Mouse (Mus musculus): Measurements from ENCODE around the gene Spata31d1d.

Spata31d1d gene

DNA sequence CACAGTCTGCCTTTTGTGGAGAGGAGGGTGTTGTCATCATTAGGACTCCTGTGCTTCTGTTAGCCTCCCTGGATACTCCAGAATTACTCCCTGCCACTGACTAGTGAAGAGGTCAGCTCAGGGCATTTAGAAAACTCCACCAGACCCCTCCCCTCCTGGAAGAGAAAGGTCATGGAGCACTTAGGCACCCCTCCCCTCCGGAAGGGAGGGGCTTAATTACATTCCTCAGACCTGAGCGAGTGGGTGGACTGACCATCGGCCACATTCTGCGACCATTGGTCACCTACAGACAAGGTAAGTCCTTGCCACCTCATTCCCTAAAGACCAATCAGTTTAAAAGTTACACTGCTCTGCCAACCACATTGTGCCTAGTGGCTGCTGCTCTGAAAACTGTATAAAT, 52.2 kb downstream of the Spata31d1d start:
- in situ Hi-C loops (cut with MboI) = no loop called here

DNA sequence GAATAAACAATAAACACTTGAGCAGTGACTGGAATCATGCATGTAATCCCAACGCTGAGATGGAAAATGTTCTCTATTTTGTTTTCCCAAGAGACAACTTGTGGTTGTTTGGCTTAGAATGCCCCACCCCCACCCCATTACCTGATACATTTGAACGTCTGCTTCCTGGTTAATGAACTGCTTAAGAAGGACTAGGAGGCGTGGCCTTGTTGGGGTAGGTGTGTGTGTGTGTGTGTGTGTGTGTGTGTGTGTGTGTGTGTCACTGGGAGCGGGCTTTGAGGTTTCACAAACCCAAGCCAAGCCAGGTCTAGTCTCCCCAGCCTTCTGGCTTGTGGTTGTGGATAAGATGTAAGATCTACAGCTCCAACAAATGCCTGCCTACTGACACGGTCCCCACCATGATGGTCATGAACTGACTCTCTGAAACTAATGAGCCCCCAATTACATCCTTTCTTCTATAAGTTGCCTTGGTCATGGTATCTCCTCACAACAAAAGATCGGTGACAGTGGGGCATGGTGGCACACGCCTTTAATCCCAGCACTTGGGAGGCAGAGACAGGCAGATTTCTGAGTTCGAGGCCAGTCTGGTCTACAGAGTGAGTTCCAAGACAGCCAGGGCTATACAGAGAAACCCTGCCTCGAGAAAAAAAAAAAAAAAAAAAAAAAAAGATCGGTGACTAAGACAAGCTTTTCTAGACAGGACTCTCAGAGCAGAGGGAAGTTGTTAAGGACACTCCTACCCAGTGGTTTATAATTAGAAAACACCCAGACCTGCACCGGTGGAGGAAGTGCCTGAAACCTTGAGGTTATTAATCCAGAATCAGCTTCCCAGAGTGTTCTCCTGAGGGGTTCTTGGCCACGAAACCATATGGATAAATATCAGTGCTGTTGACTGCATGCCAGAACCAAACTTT, 55.0 kb downstream of the Spata31d1d start:
- in situ Hi-C loops (cut with MboI) = no loop called here
